Mouse (Mus musculus) midbrain, embryonic 14.5 days (tissue): ENCODE measurements around the gene Fance. TPM values are rescaled to one million over a fixed set of nuclear protein-coding genes. Genes with fewer than 3 reads are reported as not detected.

Experiments used
- ATAC-seq: fragments of 200-750 bp; cut with Nextera tagmentation; 2 replicates; pipeline ENCODE4 v1.8.0; 2017; ENCODE audit warnings: moderate number of reproducible peaks, moderate library complexity; ENCODE audit not compliant: low FRiP score, low TSS enrichment
- DNase-seq: peaks from one replicate; pipeline ENCODE4 v3.0.0-alpha.2; 2015
- H3K27ac ChIP-seq: fragments of 300-500 bp; sonication (generic); replicated peaks from 2 replicates; pipeline ENCODE4 v1.5.1; 2014; ENCODE audit warnings: mild to moderate bottlenecking, low read depth, low read length, moderate library complexity
- H3K27me3 ChIP-seq: fragments of 300-500 bp; sonication (generic); 2 replicates; pipeline ENCODE4 v1.6.1; 2014; ENCODE audit warnings: low read length, control low read depth, mixed read lengths; ENCODE audit not compliant: control insufficient read depth, insufficient read depth
- H3K36me3 ChIP-seq: fragments of 300-500 bp; sonication (generic); 2 replicates; pipeline ENCODE4 v1.6.1; 2014; ENCODE audit warnings: low read length, control low read depth; ENCODE audit not compliant: control insufficient read depth, insufficient read depth
- H3K4me1 ChIP-seq: fragments of 300-500 bp; sonication (generic); 2 replicates; pipeline ENCODE4 v1.6.1; 2014; ENCODE audit warnings: mild to moderate bottlenecking, antibody characterized with exemption, low read length, control low read depth; ENCODE audit not compliant: control insufficient read depth, insufficient read depth
- H3K4me2 ChIP-seq: fragments of 300-500 bp; sonication (generic); 2 replicates; pipeline ENCODE4 v1.6.1; 2014; ENCODE audit warnings: mild to moderate bottlenecking, low read length, moderate library complexity
- H3K4me3 ChIP-seq: fragments of 300-500 bp; sonication (generic); replicated peaks from 2 replicates; pipeline ENCODE4 v1.5.1; 2014; ENCODE audit warnings: low read depth, low read length
- H3K9ac ChIP-seq: fragments of 300-500 bp; sonication (generic); replicated peaks from 2 replicates; pipeline ENCODE4 v1.6.1; 2014; ENCODE audit warnings: mild to moderate bottlenecking, low read length, moderate library complexity
- H3K9me3 ChIP-seq: fragments of 300-500 bp; sonication (generic); 2 replicates; pipeline ENCODE4 v1.6.1; 2016; ENCODE audit warnings: low read length, control low read depth, mixed read lengths; ENCODE audit not compliant: control insufficient read depth
- WGBS: fragments of 180-500 bp; shearing (Covaris S2); extraction: QIAGEN DNeasy Blood & Tissue Kit; methylation state at CpG from one replicate; pipeline ENCODE4 v1.1.7; 2014; 5-methylcytosine and 5-hydroxymethylcytosine counted together
- polyA plus RNA-seq: library from polyadenylated mRNA; unstranded; fragments of >200 nt; fragmentation: Nextera tagmentation; extraction: Ambion mirVana; gene quantifications from 2 replicates; pipeline ENCODE4 v1.2.1, GENCODE M21; 2014

Fance gene
- polyA plus RNA-seq, 1 experiment from 2014 or later, result 24.3 TPM

GRCm38 (mm10) chr17:28344050-28344607 lies 30.8 kb downstream of the Fance start:
- H3K4me3 ChIP-seq, result no peak overlapping the region
- H3K4me2 ChIP-seq, result no peak overlapping the region
- H3K27me3 ChIP-seq, result no peaks in the 10 kb centered on the region
- peaks cover 10% of the 10 kb centered on the region; the same call in 1 of the 2 replicates for H3K4me1 ChIP-seq
- H3K9ac ChIP-seq, result no peak overlapping the region
- ATAC-seq (no peak), DNase-seq (no peak)
- H3K36me3 ChIP-seq, result no peaks in the 10 kb centered on the region
- H3K9me3 ChIP-seq, result no peaks in the 10 kb centered on the region
- WGBS, result 38% methylated on average over 4 of the region's 4 CpGs
- H3K27ac ChIP-seq, result no peak overlapping the region

- ATAC-seq (no peak), DNase-seq (no peak)
- H3K4me3 ChIP-seq, result no peak overlapping the region
- H3K36me3 ChIP-seq, result no peaks in the 10 kb centered on the region
- H3K4me2 ChIP-seq, result no peak overlapping the region
- H3K4me1 ChIP-seq, result peaks cover 10% of the 10 kb centered on the region; the same call in 1 of the 2 replicates
- H3K9me3 ChIP-seq, result no peaks in the 10 kb centered on the region
- H3K9ac ChIP-seq, result no peak overlapping the region
- 62% methylated on average over 3 of the region's 3 CpGs for WGBS
- H3K27me3 ChIP-seq, result no peaks in the 10 kb centered on the region
- no peak overlapping the region for H3K27ac ChIP-seq
Measured at GRCm38 (mm10) chr17:28344670-28345069, 31.4 kb downstream of the Fance start.

- 0 out of 2 replicates have a peak, but pooled peaks cover 3% of the 10 kb centered on the region for H3K27me3 ChIP-seq
Measured at GRCm38 (mm10) chr17:28345271-28345721, 32.0 kb downstream of the Fance start.

GRCm38 (mm10) chr17:28345882-28346281 lies 32.6 kb downstream of the Fance start:
- Histone ChIP-seq H3K4me1 (peaks cover 11% of the 10 kb centered on the region; the same call in 1 of the 2 replicates), H3K27me3 (peaks cover 4% of the 10 kb centered on the region; the same call in 1 of the 2 replicates), H3K27ac (no peak overlapping the region), H3K9me3 (no peaks in the 10 kb centered on the region), H3K9ac (no peak overlapping the region), H3K4me2 (no peak overlapping the region), H3K4me3 (no peak overlapping the region), H3K36me3 (no peaks in the 10 kb centered on the region)
- DNase-seq (no peak), ATAC-seq (no peak)
- WGBS, result 19% methylated on average over 10 of the region's 10 CpGs

More at GRCm38 (mm10) chr17:28345271-28345721, 32.0 kb downstream of the Fance start:
- Histone ChIP-seq H3K9me3 (no peaks in the 10 kb centered on the region), H3K4me2 (no peak overlapping the region), H3K36me3 (no peaks in the 10 kb centered on the region), H3K27ac (no peak overlapping the region), H3K4me3 (no peak overlapping the region), H3K4me1 (peaks cover 10% of the 10 kb centered on the region; the same call in 1 of the 2 replicates), H3K9ac (no peak overlapping the region)
- ATAC-seq (no peak), DNase-seq (no peak)
- WGBS, result 18% methylated on average over 8 of the region's 8 CpGs

GRCm38 (mm10) chr17:28347327-28347726 lies 34.0 kb downstream of the Fance start:
- DNase-seq, result no peak
- no peak for ATAC-seq
- Histone ChIP-seq H3K4me2 (no peak overlapping the region), H3K36me3 (no peaks in the 10 kb centered on the region), H3K9ac (no peak overlapping the region), H3K9me3 (no peaks in the 10 kb centered on the region), H3K4me1 (peaks cover 14% of the 10 kb centered on the region), H3K27ac (no peak overlapping the region), H3K4me3 (no peak overlapping the region), H3K27me3 (peaks cover 19% of the 10 kb centered on the region)
- WGBS, result 84% methylated on average over 10 of the region's 10 CpGs

GRCm38 (mm10) chr17:28348211-28348610 lies 34.9 kb downstream of the Fance start:
- no peak overlapping the region for H3K4me3 ChIP-seq
- no peaks in the 10 kb centered on the region for H3K9me3 ChIP-seq
- H3K27ac ChIP-seq, result no peak overlapping the region
- ATAC-seq, result no peak
- peaks cover 19% of the 10 kb centered on the region for H3K27me3 ChIP-seq
- no peaks in the 10 kb centered on the region for H3K36me3 ChIP-seq
- H3K9ac ChIP-seq, result no peak overlapping the region
- H3K4me1 ChIP-seq, result peaks cover 14% of the 10 kb centered on the region
- WGBS, result 50% methylated on average over 6 of the region's 6 CpGs
- DNase-seq, result no peak
- no peak overlapping the region for H3K4me2 ChIP-seq

GRCm38 (mm10) chr17:28349264-28349880 lies 36.1 kb downstream of the Fance start:
- Histone ChIP-seq H3K9ac (peak overlapping the region; percentile 58; the same call in 1 of the 2 replicates), H3K27me3 (peaks cover 19% of the 10 kb centered on the region), H3K4me1 (peaks cover 14% of the 10 kb centered on the region), H3K4me3 (peak overlapping the region; percentile 54), H3K9me3 (no peaks in the 10 kb centered on the region), H3K27ac (no peak overlapping the region), H3K4me2 (peak overlapping the region; percentile 88), H3K36me3 (no peaks in the 10 kb centered on the region)
- ATAC-seq (no peak), DNase-seq (no peak)
- 16% methylated on average over 13 of the region's 13 CpGs for WGBS

- Histone ChIP-seq H3K4me3 (peak overlapping the region; percentile 54), H3K9ac (peak overlapping the region; percentile 58), H3K27me3 (peaks cover 19% of the 10 kb centered on the region), H3K4me1 (peaks cover 14% of the 10 kb centered on the region), H3K9me3 (no peaks in the 10 kb centered on the region), H3K36me3 (no peaks in the 10 kb centered on the region), H3K4me2 (peak overlapping the region; percentile 88), H3K27ac (peak overlapping the region; percentile 41; the same call in 1 of the 2 replicates)
- peak; percentile 68 for DNase-seq
- peak; percentile 43 for ATAC-seq
- under 1% methylated on average over 51 of the region's 54 CpGs for WGBS
Measured at GRCm38 (mm10) chr17:28349901-28350465, 36.7 kb downstream of the Fance start.
